Mouse (Mus musculus) left cerebral cortex, postnatal 14 days (tissue): ENCODE results near the gene Klf6. TPM values are rescaled to one million over a fixed set of nuclear protein-coding genes. Genes with fewer than 3 reads are reported as not detected.
A peak's percentile ranks its signal among the peaks of the same experiment; 100 is the strongest.

Experiments used
- DNase-seq, 2 experiments: peaks; one replicate each; pipeline ENCODE4 v3.0.0; 2021 to 2022; ENCODE audit warnings: low spot score in 2 of 2, mixed read lengths in 1 of 2
- intact Hi-C: fragments of 180-260 bp; cut with DNase I; formaldehyde crosslinking; loops from one replicate; pipeline ENCODE4 v1.15.1; 2025
- total RNA-seq, 2 experiments: library from RNA; stranded (reverse); gene quantifications; 2 replicates each; pipeline ENCODE4 v1.2.3; 2021

Klf6 gene
- total RNA-seq, 2 experiments from 2014 or later: 57.7 to 59.7 TPM

DNA sequence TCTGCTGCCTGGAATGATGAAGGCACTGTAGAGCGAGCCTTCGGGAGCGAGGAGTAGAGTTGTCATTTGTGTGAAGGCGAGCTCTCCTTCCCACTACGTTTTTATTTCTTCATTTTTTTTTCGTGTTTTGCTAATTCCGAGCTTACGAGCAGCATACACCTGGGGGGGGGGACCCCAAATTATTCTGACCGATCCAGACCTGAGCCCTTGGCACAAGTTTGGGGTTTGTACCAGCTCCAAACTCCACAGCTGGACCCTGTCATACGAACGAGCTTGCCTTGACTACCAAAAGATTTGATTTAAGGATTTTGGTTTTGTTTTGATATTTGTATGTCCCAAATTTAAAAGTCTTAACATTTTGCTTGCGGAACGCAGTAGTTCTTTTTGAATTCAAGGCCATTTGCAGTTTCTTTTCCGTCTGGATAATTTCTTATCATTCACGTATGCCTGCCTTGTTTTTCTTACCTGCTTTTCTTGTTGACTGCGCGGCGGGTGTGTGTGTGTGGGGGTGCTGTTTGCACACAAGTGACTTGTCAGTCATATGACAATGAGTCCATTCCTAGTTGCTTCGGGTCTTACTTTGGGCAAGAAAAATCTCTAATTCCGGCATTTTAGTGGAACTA, 832 bp downstream of the Klf6 start:
- DNase-seq: no peak
- intact Hi-C loops: loop anchor here (2.0 to 10.0 kb wide), 5 partner anchors 367 to 1090 kb away; no protein-coding TSS in a partner anchor

DNA sequence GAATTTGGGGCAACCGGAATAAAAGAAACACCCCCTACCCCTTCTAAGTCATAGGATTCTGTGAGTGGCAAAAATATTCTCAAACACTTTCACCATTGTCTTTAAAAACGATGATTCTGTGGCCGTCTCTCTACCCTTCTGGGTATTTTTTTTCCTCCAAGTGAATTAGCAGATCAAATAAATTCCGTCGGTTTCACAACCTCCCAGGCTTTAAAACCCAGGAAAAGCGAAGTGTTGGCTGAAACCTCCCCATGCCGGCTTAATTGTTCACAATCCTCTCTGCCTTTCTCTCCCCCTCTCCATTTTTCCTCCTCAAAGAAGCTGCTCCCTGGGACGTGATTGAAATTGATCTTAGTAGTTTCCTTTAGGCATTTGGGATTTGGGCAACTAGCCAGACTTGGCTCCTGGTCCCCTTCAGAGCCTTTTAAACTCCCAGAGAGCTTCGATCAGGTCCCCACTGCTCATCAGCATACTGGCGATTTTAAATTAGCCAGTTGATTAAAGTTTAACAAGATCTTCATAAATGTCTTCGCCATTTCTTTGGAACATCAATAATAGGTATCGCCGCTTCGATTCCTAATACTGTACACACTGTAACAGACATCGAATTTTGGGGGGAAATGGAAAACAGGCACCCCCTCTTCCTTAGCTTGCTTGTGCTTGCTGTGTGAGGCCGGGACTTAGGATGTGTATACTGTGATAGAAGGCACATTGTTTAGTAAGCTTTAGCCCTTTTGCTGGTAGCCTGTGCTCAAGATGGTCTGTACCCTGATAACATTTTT, 1.5 kb downstream of the Klf6 start:
- intact Hi-C loops: loop anchor here (2.0 to 10.0 kb wide), 5 partner anchors 368 to 1091 kb away; no protein-coding TSS in a partner anchor

DNA sequence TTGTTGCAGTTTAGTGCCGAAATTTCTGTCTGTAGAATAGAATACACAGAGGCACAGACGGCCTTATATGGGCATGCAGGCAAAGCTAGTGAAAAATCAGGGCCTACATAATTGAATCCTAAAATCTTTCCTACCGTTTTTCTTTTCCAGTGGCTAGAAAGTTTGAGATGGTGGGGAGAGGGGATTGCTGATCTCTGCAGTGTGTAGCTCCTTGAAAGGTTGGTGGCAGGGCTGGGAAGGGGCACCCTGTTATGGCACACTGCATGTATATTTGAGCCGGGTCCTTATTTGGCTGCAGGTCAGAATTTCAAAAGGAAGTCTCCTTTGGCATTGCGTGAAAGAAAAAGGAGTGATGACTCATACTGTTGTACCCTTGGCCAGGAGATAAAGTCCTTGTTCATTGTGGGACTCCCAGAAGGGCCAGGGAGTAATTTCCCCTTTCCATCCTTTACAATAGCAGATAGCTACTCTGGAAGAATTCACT, 2.2 kb downstream of the Klf6 start:
- no peak for DNase-seq

More for the DNA sequence above, 1.5 kb downstream of the Klf6 start:
- peak in 1 of 2 experiments; percentile 43 for DNase-seq

DNA sequence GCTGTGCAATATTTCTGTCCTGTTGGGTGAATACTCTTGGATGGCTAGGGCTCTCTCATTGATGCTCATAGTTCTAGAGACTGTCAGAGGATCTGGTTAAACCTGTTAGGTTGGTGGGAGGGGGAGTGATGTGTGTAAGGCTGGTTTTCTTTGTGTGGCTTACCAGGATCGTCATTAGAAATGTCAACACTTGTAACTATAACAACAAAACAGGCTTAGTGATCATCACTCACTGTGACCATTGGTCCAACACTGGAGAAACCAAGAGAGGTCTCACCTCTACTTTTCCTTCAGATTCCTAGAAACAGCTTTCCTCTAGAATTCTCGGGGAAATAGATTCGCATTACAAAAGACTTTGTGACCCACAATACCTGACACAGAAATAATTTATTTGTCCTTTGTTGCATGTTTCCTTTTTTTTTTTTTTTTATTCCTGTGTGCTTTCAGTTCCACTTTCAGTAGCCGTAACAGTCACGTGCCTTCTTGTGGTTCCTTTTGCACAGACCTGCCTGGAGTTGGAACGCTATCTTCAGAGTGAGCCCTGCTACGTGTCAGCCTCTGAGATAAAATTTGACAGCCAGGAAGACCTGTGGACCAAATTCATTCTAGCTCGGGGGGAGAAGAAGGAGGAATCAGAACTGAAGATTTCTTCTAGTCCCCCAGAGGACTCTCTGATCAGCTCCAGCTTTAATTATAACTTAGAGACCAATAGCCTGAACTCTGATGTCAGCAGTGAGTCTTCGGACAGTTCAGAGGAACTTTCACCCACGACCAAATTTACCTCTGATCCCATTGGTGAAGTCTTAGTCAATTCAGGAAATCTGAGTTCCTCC, 3.2 kb downstream of the Klf6 start:
- DNase-seq: no peak
- intact Hi-C loops: loop anchor here (5.0 to 10.0 kb wide), 5 partner anchors 313 to 1092 kb away; no protein-coding TSS in a partner anchor

More for the DNA sequence above, 2.2 kb downstream of the Klf6 start:
- intact Hi-C loops: loop anchor here (2.0 to 10.0 kb wide), 5 partner anchors 369 to 1091 kb away; no protein-coding TSS in a partner anchor

DNA sequence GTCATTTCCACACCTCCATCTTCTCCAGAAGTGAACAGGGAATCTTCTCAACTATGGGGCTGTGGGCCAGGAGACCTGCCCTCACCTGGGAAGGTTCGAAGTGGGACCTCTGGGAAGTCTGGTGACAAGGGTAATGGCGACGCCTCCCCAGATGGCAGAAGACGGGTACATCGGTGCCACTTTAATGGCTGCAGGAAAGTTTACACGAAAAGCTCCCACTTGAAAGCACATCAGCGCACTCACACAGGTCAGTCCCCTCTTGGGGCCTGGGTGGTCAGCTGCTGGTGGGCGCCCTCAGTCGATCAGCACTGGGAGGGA, 3.8 kb downstream of the Klf6 start:
- intact Hi-C loops: loop anchor here (5.0 to 10.0 kb wide), 4 partner anchors 312 to 670 kb away; no protein-coding TSS in a partner anchor
- no peak for DNase-seq

DNA sequence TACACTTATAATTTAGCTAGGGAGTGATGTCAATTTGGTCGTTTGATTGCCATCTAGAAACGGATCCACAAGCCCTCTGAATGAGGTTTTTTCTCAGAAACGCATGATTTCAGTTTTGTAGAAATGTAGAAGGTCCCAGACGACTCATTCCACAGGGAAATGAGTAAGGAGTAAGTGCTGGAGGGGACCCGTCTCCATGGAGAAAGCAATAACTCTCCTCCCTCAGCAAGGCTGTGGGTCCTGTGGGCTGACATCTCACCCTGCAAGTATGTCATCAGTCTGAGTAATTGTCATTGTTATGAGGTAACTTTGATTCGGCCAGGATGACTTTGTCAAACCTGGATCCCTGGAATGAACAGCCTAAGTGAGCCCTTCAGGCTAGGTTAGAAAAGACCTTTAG, 4.8 kb downstream of the Klf6 start:
- DNase-seq: no peak
- intact Hi-C loops: loop anchor here (5.0 to 10.0 kb wide), 4 partner anchors 311 to 669 kb away; no protein-coding TSS in a partner anchor

GRCm38 (mm10) chr13:5866532-5866931, 5.2 kb downstream of the Klf6 start:
- DNase-seq: no peak
- intact Hi-C loops: loop anchor here (5.0 to 10.0 kb wide), 4 partner anchors 311 to 668 kb away; no protein-coding TSS in a partner anchor

DNA sequence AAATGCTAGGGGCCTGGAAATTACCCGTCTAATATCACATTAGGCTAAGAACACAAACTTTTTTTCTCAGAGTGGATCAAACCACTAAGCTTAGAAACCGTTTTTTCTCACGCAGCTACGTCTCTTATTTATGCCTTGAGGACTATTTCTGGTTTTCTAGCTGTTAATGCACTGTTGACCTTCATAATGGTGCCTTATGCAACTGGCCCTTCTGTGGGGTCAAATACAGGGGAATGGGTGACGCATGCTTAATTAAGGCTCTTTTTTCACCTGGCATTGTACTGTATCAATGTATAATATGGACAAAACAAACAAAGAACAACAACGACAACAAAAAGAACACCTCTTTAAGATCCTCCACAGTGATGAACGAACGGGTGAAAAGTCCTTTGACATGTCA, 7.1 kb downstream of the Klf6 start:
- DNase-seq: no peak
- intact Hi-C loops: loop anchor here (5.0 to 10.0 kb wide), 4 partner anchors 309 to 666 kb away; no protein-coding TSS in a partner anchor

GRCm38 (mm10) chr13:5869433-5869832, 8.2 kb downstream of the Klf6 start:
- intact Hi-C loops: loop anchor here (5.0 to 10.0 kb wide), 4 partner anchors 308 to 665 kb away; no protein-coding TSS in a partner anchor
- no peak for DNase-seq

- intact Hi-C loops: loop anchor here (5.0 to 10.0 kb wide), 4 partner anchors 307 to 665 kb away; no protein-coding TSS in a partner anchor
Measured at GRCm38 (mm10) chr13:5869842-5870241, 8.6 kb downstream of the Klf6 start.

GRCm38 (mm10) chr13:5870382-5871272, 9.3 kb downstream of the Klf6 start:
- intact Hi-C loops: no loop called here
- no peak for DNase-seq

More at GRCm38 (mm10) chr13:5869842-5870241, 8.6 kb downstream of the Klf6 start:
- no peak for DNase-seq

GRCm38 (mm10) chr13:5871414-5871813, 10.1 kb downstream of the Klf6 start:
- no peak for DNase-seq
- intact Hi-C loops: no loop called here

DNA sequence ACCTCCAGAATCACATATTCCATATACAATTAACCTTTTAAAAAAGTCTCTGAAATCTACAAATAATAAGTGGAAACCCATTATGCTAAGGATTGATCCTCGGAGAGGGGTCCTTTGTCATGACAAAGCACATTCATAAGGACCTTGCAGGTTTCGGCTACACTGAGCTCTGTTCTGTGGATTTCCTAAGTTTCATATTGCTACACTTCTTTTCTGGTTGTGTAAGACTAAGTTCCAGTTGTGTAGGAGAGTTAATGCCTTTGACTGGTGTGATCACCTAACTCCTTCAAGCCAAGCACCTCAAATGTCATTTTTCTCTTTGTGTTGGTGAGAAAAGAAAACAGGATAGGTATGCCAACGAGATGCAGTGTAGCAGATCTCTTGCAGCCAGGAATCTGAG, 12.4 kb downstream of the Klf6 start:
- intact Hi-C loops: no loop called here

GRCm38 (mm10) chr13:5875478-5875877, 14.2 kb downstream of the Klf6 start:
- intact Hi-C loops: no loop called here
- DNase-seq: no peak

More for the DNA sequence above, 12.4 kb downstream of the Klf6 start:
- DNase-seq: no peak

GRCm38 (mm10) chr13:5878748-5879147, 17.5 kb downstream of the Klf6 start:
- DNase-seq: no peak
- intact Hi-C loops: no loop called here

GRCm38 (mm10) chr13:5886810-5887209, 25.5 kb downstream of the Klf6 start:
- no peak for DNase-seq
- intact Hi-C loops: no loop called here

DNA sequence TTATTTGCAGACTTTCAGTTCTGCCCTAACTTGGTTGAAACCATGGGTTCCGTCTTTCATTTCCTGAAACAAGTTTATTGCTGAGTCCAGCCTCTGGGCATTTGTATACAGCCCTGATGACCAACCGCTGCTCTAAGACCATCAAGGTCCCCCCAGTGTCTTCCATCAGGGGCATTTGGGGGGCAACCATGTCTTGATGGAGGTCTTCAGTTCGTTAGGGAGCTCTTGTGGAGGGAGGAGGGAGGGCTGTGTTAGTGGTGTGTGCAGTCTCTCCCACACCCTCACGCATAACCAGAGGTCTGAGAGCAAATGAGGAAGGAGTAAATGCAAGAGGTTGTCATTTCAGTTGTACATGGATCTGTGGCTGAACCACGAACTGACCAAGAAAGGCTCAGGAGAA, 26.9 kb downstream of the Klf6 start:
- DNase-seq: no peak

DNA sequence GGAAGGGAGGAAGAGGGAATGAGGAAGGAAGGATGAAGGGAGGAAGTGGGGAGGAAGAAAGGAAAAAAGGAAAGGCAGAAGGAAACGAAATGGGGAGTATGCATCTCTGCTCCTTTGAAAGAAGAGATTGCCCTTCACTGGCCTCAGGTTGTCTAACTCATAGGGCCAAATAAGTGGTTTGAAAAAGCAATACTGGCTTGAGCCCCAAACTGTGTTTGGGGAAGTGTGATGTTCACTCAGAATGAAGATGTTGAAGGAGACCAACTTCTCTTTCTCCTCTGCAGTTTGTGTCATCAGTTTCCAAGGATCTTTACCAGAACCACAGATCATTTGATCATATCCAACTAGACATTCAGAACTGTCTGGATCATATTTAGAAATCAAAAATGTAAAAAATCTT, 27.4 kb downstream of the Klf6 start:
- intact Hi-C loops: no loop called here

More for the DNA sequence above, 26.9 kb downstream of the Klf6 start:
- intact Hi-C loops: no loop called here

More for the DNA sequence above, 27.4 kb downstream of the Klf6 start:
- DNase-seq: no peak
